Mouse (Mus musculus): ENCODE measurements around the gene Hnrnpf.

GRCm38 (mm10) chr6:117908424-117908900, 8.3 kb downstream of the Hnrnpf start:
- TF ChIP-seq CTCF (IDR thresholded peaks at IDR 0.05; ENCODE audit: low read depth) (no peak), EP300 (optimal IDR thresholded peaks at IDR 0.05) (no peak)
